Mouse (Mus musculus) mammary gland, adult 2 months (tissue): Measurements from ENCODE around the gene Pirt. TPM values are rescaled to one million over a fixed set of nuclear protein-coding genes. Genes with fewer than 3 reads are reported as not detected.

Experiments used
- polyA plus RNA-seq: library from polyadenylated mRNA; depleted of rRNA; stranded (reverse); fragments of >200 nt; gene quantifications from 2 replicates; pipeline ENCODE4 v1.2.3, GENCODE M21; 2012; ENCODE audit warnings: low replicate concordance; rRNA removed

Gene Pirt
- polyA plus RNA-seq, result 0.08 TPM in 1 of 2 replicates, not detected in the other

DNA sequence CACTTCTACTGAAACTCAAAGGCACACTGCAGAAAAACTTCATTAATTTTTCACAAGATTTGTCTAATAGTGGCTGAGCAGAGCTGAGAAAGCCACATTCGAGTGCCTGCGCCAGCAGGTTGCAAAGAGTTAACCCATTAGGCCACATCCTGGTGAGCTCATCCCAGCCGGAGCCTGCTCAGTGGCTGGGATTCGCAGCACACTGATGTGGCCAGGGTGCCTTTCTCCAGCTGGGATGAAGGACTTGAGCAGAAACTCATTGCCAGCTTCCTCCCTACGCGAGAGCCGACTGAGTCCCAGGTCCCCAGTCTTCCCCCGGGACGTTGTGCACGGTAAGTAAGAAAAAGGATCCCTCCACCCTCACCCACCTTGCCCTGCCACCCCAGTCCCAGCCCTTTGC, at the start of gene Pirt:
Pirt (plus strand) TSS at position 171 of the 400 bp plus-strand sequence.

DNA sequence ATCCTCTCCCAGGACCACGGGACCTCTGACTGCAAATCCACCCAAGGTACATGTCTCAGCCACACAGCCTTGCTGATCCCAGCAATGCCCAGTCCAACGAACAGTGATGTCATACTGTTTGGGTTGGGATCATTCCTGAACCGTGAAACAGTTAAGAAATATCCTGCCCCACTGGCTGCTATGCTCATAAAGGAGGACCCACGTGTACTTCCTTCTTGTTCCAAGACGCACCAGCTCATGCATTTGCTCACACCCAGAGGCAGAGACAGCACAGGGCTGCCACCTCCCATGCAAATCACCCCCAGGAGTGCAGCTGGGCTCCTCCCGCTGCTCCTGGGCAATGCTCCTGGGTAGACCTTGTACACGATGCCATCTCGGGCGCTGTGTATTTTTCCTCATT, 44.5 kb downstream of the Pirt start, which contains the start of gene Tmem238l:
Tmem238l (plus strand) TSS at position 336 of the 400 bp plus-strand sequence.

Other genes starting within 250 kb of the Pirt start
- gene Tmem238l, start 44.7 kb downstream of the Pirt start, polyA plus RNA-seq, result 0.25 and 0.79 TPM in 2 replicates
- gene Tmem220, start 113.2 kb downstream of the Pirt start, polyA plus RNA-seq, result 1.7 and 4.3 TPM in 2 replicates
- 8.3 and 21.9 TPM in 2 replicates for gene Adprm, start 140.6 kb downstream of the Pirt start, polyA plus RNA-seq
- 3.8 and 4.1 TPM in 2 replicates for gene Sco1, start 140.7 kb downstream of the Pirt start, polyA plus RNA-seq
- gene Myh3, start 166.3 kb downstream of the Pirt start, polyA plus RNA-seq, result 0.06 TPM in 1 of 2 replicates, not detected in the other